Mouse (Mus musculus) limb, embryonic 10.5 days (tissue): ENCODE measurements at regions not wholly inside any gene's neighbourhood (a gene's known extent, or its start where the extent isn't known, plus 50 kb on each side); places are given as distances from the start of the nearest gene placed in this dataset.

Source experiments
- DNase-seq: peaks from one replicate; pipeline ENCODE4 v3.0.0-alpha.2; 2017; ENCODE audit warnings: low spot score
- H3K27ac ChIP-seq: fragments of 300-500 bp; sonication (generic); 2 replicates; pipeline ENCODE4 v1.5.1; 2016; ENCODE audit warnings: mild to moderate bottlenecking
- H3K27me3 ChIP-seq: fragments of 300-500 bp; sonication (generic); 2 replicates; pipeline ENCODE4 v1.6.1; 2016; ENCODE audit warnings: low read depth, mild to moderate bottlenecking; ENCODE audit not compliant: poor library complexity, severe bottlenecking
- H3K36me3 ChIP-seq: fragments of 300-500 bp; sonication (generic); 2 replicates; pipeline ENCODE4 v1.6.1; 2016; ENCODE audit warnings: mild to moderate bottlenecking, moderate library complexity
- H3K4me1 ChIP-seq: fragments of 300-500 bp; sonication (generic); 2 replicates; pipeline ENCODE4 v1.6.1; 2016
- H3K4me3 ChIP-seq: fragments of 300-500 bp; sonication (generic); 2 replicates; pipeline ENCODE4 v1.5.1; 2016; ENCODE audit warnings: mild to moderate bottlenecking, moderate library complexity
- H3K9me3 ChIP-seq: fragments of 300-500 bp; sonication (generic); replicated peaks from 2 replicates; pipeline ENCODE4 v1.6.1; 2016; ENCODE audit warnings: mild to moderate bottlenecking
- WGBS: fragments of 180-500 bp; shearing (Covaris S2); methylation state at CpG from one replicate; pipeline ENCODE4 v1.1.7; 2016; 5-methylcytosine and 5-hydroxymethylcytosine counted together

DNA sequence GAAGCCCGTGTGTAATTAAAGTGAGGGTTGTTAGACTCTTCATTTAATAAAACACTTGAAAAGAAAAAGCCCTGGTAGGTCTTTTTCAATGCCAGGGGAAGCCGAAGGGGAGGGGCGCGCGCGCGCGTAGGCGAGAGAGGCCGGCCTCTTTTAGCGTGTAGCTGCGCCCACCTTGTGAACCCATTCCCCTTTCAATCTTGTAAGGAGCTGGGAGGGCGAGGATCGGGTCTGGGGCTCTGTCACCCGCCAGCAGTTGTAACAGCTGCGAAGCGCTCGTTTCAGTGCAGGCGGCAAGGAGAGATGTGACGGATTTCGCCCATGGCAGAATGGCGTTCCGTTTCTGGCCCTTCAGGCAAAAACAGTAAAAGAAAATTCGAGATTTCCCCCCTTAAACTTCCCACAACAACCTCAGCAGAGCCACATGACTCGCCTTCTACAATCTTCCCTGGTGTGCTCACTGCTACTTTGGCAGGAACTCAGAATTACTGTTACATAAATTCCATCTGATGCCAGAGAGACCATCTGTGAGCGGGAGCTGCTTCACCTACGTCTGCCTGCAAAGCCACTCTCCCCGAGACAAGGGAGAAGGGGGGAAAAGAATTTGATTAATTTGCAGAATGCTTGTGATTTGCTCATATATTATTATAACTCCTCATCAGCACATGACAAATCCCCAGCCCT lies 436.4 kb downstream of the Zfp536 start:
- peak overlapping the region; percentile 92 for H3K27ac ChIP-seq
- no peaks in the 10 kb centered on the region for H3K9me3 ChIP-seq
- H3K36me3 ChIP-seq, result no peaks in the 10 kb centered on the region
- H3K27me3 ChIP-seq, result peaks cover 22% of the 10 kb centered on the region
- WGBS, result 6% methylated on average over 28 of the region's 28 CpGs
- DNase-seq, result peak; percentile 69
- H3K4me1 ChIP-seq, result peaks cover 65% of the 10 kb centered on the region
- peak overlapping the region; percentile 49 for H3K4me3 ChIP-seq

GRCm38 (mm10) chr7:37337616-37338015 lies 435.8 kb downstream of the Zfp536 start:
- Histone ChIP-seq H3K9me3 (no peaks in the 10 kb centered on the region), H3K4me1 (peaks cover 69% of the 10 kb centered on the region), H3K36me3 (no peaks in the 10 kb centered on the region), H3K27me3 (peaks cover 22% of the 10 kb centered on the region), H3K4me3 (peak overlapping the region; percentile 49), H3K27ac (peak overlapping the region; percentile 92)
- DNase-seq, result peak; percentile 70
- 24% methylated on average over 11 of the region's 11 CpGs for WGBS

DNA sequence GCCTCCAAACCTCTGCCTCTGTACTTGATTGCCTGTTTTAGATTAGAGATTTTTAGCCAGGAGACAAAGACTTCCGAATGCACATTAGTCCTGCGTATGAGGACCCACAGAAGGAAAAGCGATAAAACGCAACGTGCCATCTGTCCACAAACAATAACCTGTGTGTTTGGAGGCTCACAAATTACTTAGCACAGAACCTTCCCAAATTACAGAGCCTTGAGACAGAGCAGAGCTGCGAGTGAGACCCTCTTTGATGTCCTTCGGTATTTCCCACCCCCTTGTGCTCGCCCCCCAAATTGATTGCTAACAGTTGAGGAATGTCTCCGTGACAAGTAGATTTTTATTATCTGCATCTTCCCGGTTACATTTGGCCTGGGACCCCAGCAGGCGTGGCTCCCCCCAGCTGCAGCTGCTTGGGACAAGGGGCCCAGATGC lies 435.4 kb downstream of the Zfp536 start:
- H3K27me3 ChIP-seq, result peaks cover 25% of the 10 kb centered on the region
- WGBS, result 3% methylated on average over 11 of the region's 11 CpGs
- peak; percentile 76 for DNase-seq
- H3K4me1 ChIP-seq, result peaks cover 71% of the 10 kb centered on the region
- H3K27ac ChIP-seq, result peak overlapping the region; percentile 92
- no peaks in the 10 kb centered on the region for H3K9me3 ChIP-seq
- no peaks in the 10 kb centered on the region for H3K36me3 ChIP-seq
- H3K4me3 ChIP-seq, result peak overlapping the region; percentile 49

DNA sequence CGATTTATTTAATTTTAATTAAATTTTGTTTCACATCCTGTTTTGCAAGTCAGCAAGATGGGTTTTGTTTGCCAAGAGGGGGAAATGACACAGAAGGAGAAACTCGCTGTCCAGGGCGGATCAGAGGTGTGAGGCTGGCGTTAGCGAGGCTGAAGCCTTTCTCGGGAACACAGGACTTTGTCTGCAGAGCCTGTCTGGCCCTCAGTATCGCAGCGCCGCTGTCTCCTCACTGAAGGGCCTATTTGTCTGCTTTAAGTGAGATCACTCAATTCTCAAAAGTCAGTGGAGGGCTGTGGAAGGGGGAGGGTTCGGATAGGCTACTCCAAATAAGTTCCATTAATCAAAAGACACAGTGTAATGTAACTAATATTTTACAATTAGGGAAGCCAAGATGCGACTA lies 430.8 kb downstream of the Zfp536 start:
- DNase-seq, result peak; percentile 55
- peaks cover 42% of the 10 kb centered on the region for H3K27me3 ChIP-seq
- WGBS, result 18% methylated on average over 11 of the region's 11 CpGs
- peak overlapping the region; percentile 77 for H3K27ac ChIP-seq
- H3K9me3 ChIP-seq, result no peaks in the 10 kb centered on the region
- no peaks in the 10 kb centered on the region for H3K36me3 ChIP-seq
- H3K4me1 ChIP-seq, result peaks cover 56% of the 10 kb centered on the region
- peak overlapping the region; percentile 46 for H3K4me3 ChIP-seq

DNA sequence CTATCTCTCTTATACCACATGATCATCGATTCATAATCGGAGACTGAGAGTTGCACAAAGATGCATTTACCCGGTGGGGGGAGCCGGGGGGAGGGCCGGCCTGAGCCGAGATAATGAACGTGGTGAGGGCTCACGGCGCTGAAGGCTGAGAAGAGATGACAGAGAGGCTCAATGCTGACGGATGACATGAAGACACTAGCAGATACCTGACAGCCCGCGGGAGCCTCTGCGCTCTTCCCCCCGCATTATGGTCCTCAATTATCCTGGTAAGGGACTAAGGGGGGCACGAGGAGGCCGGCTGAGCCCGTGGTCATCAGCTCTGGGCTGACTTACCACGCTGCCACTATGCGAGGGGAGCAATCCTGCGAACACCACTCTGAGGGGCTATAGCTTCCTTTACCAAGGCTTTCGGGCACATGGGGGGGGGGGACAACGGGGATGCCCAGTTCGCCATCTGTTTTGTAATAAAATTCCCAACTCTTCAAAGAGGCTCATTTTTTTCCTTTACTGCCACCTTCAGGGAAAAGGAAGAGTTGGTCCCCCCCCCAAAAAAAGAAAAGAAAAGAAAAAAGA lies 430.3 kb downstream of the Zfp536 start:
- Histone ChIP-seq H3K27ac (peak overlapping the region; percentile 77), H3K4me3 (peak overlapping the region; percentile 46), H3K36me3 (no peaks in the 10 kb centered on the region), H3K27me3 (peaks cover 44% of the 10 kb centered on the region), H3K9me3 (no peaks in the 10 kb centered on the region), H3K4me1 (peaks cover 51% of the 10 kb centered on the region)
- WGBS, result 24% methylated on average over 23 of the region's 23 CpGs
- peak; percentile 50 for DNase-seq

- Histone ChIP-seq H3K27ac (peak overlapping the region; percentile 77), H3K36me3 (no peaks in the 10 kb centered on the region), H3K9me3 (no peaks in the 10 kb centered on the region), H3K27me3 (peaks cover 46% of the 10 kb centered on the region), H3K4me3 (peak overlapping the region; percentile 46), H3K4me1 (peaks cover 45% of the 10 kb centered on the region)
- 41% methylated on average over 18 of the region's 18 CpGs for WGBS
- peak; percentile 46 for DNase-seq
These were observed 429.7 kb downstream of the Zfp536 start for GRCm38 (mm10) chr7:37343691-37344233.

DNA sequence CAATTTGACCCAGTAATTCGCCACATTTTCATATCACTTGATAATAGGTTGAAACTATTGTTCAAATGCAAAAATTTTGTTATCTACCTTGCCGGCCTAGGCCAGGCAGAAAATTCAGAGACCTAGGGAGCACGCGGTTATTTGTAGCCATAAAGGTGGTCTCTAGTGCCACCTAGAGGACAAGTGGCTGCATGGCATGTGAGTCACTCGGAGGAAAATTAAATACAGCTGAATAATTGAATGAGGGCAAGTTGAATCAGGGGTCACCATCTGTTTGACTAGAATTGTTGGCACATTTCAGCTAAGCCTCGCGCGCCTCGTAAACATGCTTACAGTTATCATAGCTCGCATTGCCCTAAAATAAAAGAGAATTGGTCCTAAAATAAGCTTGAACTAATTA lies 427.4 kb downstream of the Zfp536 start:
- WGBS, result 3% methylated on average over 10 of the region's 10 CpGs
- peaks cover 39% of the 10 kb centered on the region for H3K4me1 ChIP-seq
- no peaks in the 10 kb centered on the region for H3K9me3 ChIP-seq
- no peaks in the 10 kb centered on the region for H3K36me3 ChIP-seq
- H3K27me3 ChIP-seq, result peaks cover 39% of the 10 kb centered on the region; the same call in 1 of the 2 replicates
- no peak overlapping the region for H3K27ac ChIP-seq
- no peak overlapping the region for H3K4me3 ChIP-seq
- DNase-seq, result peak; percentile 79

DNA sequence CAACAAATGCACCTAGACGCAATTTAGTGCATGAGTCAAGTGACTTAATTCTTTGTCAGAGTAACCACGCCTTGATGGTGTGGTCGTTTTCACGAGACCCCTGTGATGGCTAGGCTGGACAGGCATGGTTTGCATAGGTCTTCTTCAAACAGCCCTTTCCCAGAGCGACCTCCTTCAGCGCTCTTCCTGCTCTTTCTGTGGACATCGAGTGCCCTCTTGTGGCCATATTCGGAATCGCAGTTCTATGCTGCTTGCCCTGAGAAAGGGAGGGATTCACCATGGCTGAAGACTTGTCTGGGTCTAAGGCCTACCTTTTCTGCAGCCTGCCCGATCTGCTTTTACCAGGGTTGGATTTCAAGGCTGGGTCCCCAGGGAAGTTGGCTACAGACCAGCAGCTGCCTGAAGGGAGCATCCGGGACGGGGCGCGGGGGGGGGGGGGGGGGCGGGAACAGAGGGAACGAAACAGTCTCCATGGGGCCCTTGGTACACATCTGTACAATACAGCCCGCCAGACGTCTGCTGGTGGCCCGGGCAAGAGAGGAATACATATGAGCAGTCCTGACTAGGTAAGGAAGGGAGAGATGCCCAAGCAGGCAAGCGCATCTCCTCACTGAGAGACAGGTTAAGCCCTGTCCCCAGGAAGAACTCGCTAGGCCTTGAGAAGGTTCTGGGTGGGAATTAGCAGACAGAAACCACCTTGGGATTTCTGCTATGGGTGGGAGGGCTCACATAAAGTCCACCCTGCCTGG lies 415.6 kb downstream of the Zfp536 start:
- H3K27ac ChIP-seq, result peak overlapping the region; percentile 61; the same call in 1 of the 2 replicates
- peak; percentile 95 for DNase-seq

DNA sequence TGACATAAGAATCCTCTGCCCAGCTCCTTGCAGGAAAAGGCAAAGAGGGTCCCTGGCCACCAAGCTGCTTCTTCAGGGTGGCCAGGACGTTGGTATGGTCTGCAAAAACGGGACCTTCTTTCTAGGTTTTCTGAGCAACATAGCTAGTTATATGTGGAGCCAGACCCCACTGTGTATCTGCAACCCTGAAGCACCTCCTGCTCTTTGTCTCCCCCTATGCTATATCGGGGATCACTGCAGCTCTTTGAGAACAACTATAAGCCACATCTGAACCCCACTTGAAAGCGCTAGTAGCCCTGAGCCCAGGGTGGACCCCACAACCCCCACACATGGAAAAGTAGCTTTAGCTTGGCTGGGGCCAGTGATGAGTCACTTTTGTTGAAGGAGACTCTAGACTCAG lies 414.9 kb downstream of the Zfp536 start:
- 62% methylated on average over 4 of the region's 4 CpGs for WGBS
- no peaks in the 10 kb centered on the region for H3K36me3 ChIP-seq
- no peak overlapping the region for H3K27ac ChIP-seq
- H3K9me3 ChIP-seq, result no peaks in the 10 kb centered on the region
- no peak for DNase-seq
- peaks cover 15% of the 10 kb centered on the region for H3K27me3 ChIP-seq
- peaks cover 31% of the 10 kb centered on the region for H3K4me1 ChIP-seq
- no peak overlapping the region for H3K4me3 ChIP-seq

More for the DNA sequence above, 415.6 kb downstream of the Zfp536 start:
- peak overlapping the region; percentile 26; the same call in 1 of the 2 replicates for H3K4me3 ChIP-seq
- H3K27me3 ChIP-seq, result peaks cover 15% of the 10 kb centered on the region
- peaks cover 24% of the 10 kb centered on the region for H3K4me1 ChIP-seq
- no peaks in the 10 kb centered on the region for H3K36me3 ChIP-seq
- no peaks in the 10 kb centered on the region for H3K9me3 ChIP-seq
- 28% methylated on average over 21 of the region's 21 CpGs for WGBS

DNA sequence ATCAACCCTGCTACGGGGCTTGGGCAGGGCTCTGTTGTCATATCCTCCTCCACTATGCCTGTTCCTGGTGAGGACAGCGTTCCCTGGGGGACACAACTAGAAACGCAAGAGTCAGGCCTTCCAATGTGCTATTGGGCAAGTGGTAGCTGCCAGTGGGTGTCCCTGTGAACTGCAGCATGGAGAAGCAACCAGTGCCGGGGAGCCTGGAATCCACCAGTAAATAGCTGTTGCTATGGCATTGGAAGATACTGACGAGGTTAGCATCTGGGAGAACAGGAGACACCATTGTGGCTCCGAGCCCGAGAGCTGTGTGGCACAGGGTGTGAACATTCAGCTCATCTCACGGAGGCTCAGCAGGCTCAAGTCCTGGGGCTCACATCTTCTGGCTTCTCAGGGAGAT lies 414.0 kb downstream of the Zfp536 start:
- Histone ChIP-seq H3K36me3 (no peaks in the 10 kb centered on the region), H3K4me3 (no peak overlapping the region), H3K27ac (0 out of 2 replicates have a peak overlapping the region, but pooled peaks have one; percentile 8), H3K9me3 (no peaks in the 10 kb centered on the region), H3K27me3 (peaks cover 15% of the 10 kb centered on the region), H3K4me1 (peaks cover 41% of the 10 kb centered on the region)
- WGBS, result 86% methylated on average over 8 of the region's 8 CpGs
- no peak for DNase-seq

- peaks cover 15% of the 10 kb centered on the region for H3K27me3 ChIP-seq
- DNase-seq, result peak; percentile 57
- H3K4me1 ChIP-seq, result peaks cover 47% of the 10 kb centered on the region
- no peak overlapping the region for H3K4me3 ChIP-seq
- no peaks in the 10 kb centered on the region for H3K36me3 ChIP-seq
- WGBS, result 14% methylated on average over 3 of the region's 3 CpGs
- H3K27ac ChIP-seq, result no peak overlapping the region
- no peaks in the 10 kb centered on the region for H3K9me3 ChIP-seq
These were observed 413.3 kb downstream of the Zfp536 start for GRCm38 (mm10) chr7:37360171-37360570.

DNA sequence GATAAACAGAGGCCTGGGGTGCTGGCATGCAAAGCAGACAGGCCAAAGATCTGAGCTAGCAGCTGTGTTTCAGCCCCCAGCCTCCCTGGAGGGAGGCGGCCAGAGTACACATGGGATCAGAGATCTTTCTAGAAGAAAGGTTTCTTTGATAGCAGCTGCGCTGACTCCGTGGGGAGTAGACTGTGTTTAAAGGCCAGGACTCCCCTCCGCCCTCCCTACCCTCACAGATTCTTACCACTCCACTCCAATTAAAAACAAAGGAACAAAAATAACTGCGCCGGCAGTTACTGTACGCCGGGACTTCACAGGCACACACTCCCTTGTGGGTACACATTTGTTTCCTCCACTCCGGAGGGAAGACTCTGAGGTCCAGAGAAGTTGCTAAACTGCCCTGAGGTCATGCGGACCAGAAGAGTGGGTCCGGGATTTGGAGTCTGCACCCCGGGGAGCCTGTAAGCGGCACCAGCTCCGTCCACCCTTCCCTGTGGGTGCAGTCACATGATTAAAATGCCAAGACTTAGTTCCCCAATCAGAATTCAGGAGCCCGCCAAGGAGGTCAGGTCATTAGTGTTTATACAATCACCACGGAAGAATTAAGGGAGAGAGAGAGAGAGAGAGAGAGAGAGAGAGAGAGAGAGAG lies 411.5 kb downstream of the Zfp536 start:
- Histone ChIP-seq H3K4me1 (peaks cover 50% of the 10 kb centered on the region), H3K9me3 (no peaks in the 10 kb centered on the region), H3K4me3 (peak overlapping the region; percentile 47), H3K27me3 (peaks cover 15% of the 10 kb centered on the region), H3K27ac (peak overlapping the region; percentile 83), H3K36me3 (no peaks in the 10 kb centered on the region)
- DNase-seq, result no peak
- WGBS, result 9% methylated on average over 16 of the region's 16 CpGs
